Mouse (Mus musculus) lung, embryonic 14.5 days (tissue): ENCODE measurements around the gene Mylpf. TPM values are rescaled to one million over a fixed set of nuclear protein-coding genes. Genes with fewer than 3 reads are reported as not detected.

ENCODE experiments used
- ATAC-seq: fragments of 200-750 bp; cut with Nextera tagmentation; 2 replicates; pipeline ENCODE4 v1.8.0; 2017; ENCODE audit warnings: mild to moderate bottlenecking, moderate TSS enrichment, moderate library complexity; ENCODE audit not compliant: insufficient read depth
- DNase-seq: peaks from one replicate; pipeline ENCODE4 v3.0.0-alpha.2; 2015
- H3K27ac ChIP-seq: fragments of 300-500 bp; sonication (generic); 2 replicates; pipeline ENCODE4 v1.5.1; 2014; ENCODE audit warnings: low read depth, mild to moderate bottlenecking, moderate library complexity
- H3K27me3 ChIP-seq: fragments of 300-500 bp; sonication (generic); 2 replicates; pipeline ENCODE4 v1.6.1; 2014; ENCODE audit warnings: low read length, control low read depth; ENCODE audit not compliant: insufficient read depth
- H3K36me3 ChIP-seq: fragments of 300-500 bp; sonication (generic); 2 replicates; pipeline ENCODE4 v1.6.1; 2014; ENCODE audit warnings: control low read depth; ENCODE audit not compliant: insufficient read depth
- H3K4me1 ChIP-seq: fragments of 300-500 bp; sonication (generic); 2 replicates; pipeline ENCODE4 v1.6.1; 2014; ENCODE audit warnings: antibody characterized with exemption, control low read depth; ENCODE audit not compliant: insufficient read depth
- H3K4me2 ChIP-seq: fragments of 300-500 bp; sonication (generic); 2 replicates; pipeline ENCODE4 v1.6.1; 2014; ENCODE audit warnings: mild to moderate bottlenecking
- H3K4me3 ChIP-seq: fragments of 300-500 bp; sonication (generic); 2 replicates; pipeline ENCODE4 v1.5.1; 2014; ENCODE audit warnings: low read depth, low read length
- H3K9ac ChIP-seq: fragments of 300-500 bp; sonication (generic); 2 replicates; pipeline ENCODE4 v1.6.1; 2014
- H3K9me3 ChIP-seq: fragments of 300-500 bp; sonication (generic); 2 replicates; pipeline ENCODE4 v1.6.1; 2016; ENCODE audit warnings: low read depth, low read length, control low read depth
- CTCF ChIP-seq: IDR thresholded peaks from 2 replicates; pipeline ENCODE4 v1.5.1; 2016; ENCODE audit warnings: antibody characterized with exemption, low read depth
- WGBS: fragments of 180-500 bp; shearing (Covaris S2); extraction: QIAGEN DNeasy Blood & Tissue Kit; methylation state at CpG from one replicate; pipeline ENCODE4 v1.1.7; 2014; 5-methylcytosine and 5-hydroxymethylcytosine counted together
- polyA plus RNA-seq: library from polyadenylated mRNA; unstranded; fragments of >200 nt; fragmentation: Nextera tagmentation; extraction: Ambion mirVana; gene quantifications from 2 replicates; pipeline ENCODE4 v1.2.1, GENCODE M21; 2014

The Mylpf gene
- polyA plus RNA-seq, 1 experiment from 2014 or later, result 12.2 TPM

GRCm38 (mm10) chr7:127228615-127229303 lies 20.1 kb downstream of the Mylpf start:
- H3K4me3 ChIP-seq, result no peak overlapping the region
- no peaks in the 10 kb centered on the region for H3K4me1 ChIP-seq
- H3K27ac ChIP-seq, result no peak overlapping the region
- H3K9me3 ChIP-seq, result no peaks in the 10 kb centered on the region
- no peaks in the 10 kb centered on the region for H3K27me3 ChIP-seq
- WGBS, result 65% methylated on average over 4 of the region's 4 CpGs
- peaks cover 21% of the 10 kb centered on the region for H3K36me3 ChIP-seq
- H3K4me2 ChIP-seq, result no peak overlapping the region
- no peak overlapping the region for H3K9ac ChIP-seq
- peak; percentile 90 for DNase-seq
- ATAC-seq, result no peak
- peak; percentile 84 for TF ChIP-seq CTCF

- 52% methylated on average over 3 of the region's 3 CpGs for WGBS
- TF ChIP-seq CTCF, result no peak
- H3K27ac ChIP-seq, result 0 out of 2 replicates have a peak overlapping the region, but pooled peaks have one; percentile 96
Measured at GRCm38 (mm10) chr7:127231376-127231775, 22.7 kb downstream of the Mylpf start.

GRCm38 (mm10) chr7:127231826-127232621 lies 23.3 kb downstream of the Mylpf start:
- H3K4me2 ChIP-seq, result peak overlapping the region; percentile 70
- H3K9ac ChIP-seq, result peak overlapping the region; percentile 80
- H3K9me3 ChIP-seq, result no peaks in the 10 kb centered on the region
- H3K36me3 ChIP-seq, result peaks cover 41% of the 10 kb centered on the region
- H3K27ac ChIP-seq, result peak overlapping the region; percentile 96
- no peak for TF ChIP-seq CTCF
- peak overlapping the region; percentile 97 for H3K4me3 ChIP-seq
- WGBS, result 4% methylated on average over 20 of the region's 20 CpGs
- ATAC-seq, result no peak
- no peaks in the 10 kb centered on the region for H3K4me1 ChIP-seq
- no peaks in the 10 kb centered on the region for H3K27me3 ChIP-seq
- DNase-seq, result peak; percentile 30

More at GRCm38 (mm10) chr7:127231376-127231775, 22.7 kb downstream of the Mylpf start:
- Histone ChIP-seq H3K9me3 (no peaks in the 10 kb centered on the region), H3K9ac (peak overlapping the region; percentile 80), H3K4me2 (peak overlapping the region; percentile 70), H3K4me1 (no peaks in the 10 kb centered on the region), H3K36me3 (peaks cover 35% of the 10 kb centered on the region), H3K4me3 (peak overlapping the region; percentile 97), H3K27me3 (no peaks in the 10 kb centered on the region)
- DNase-seq (no peak), ATAC-seq (no peak)

- H3K4me2 ChIP-seq, result peak within 1 kb of the TSS; percentile 70
- H3K27ac ChIP-seq, result peak within 1 kb of the TSS; percentile 96
- no peaks in the 10 kb centered on the region for H3K27me3 ChIP-seq
- no peaks in the 10 kb centered on the region for H3K4me1 ChIP-seq
- TF ChIP-seq CTCF, result no peak
- under 1% methylated on average over 63 of the region's 64 CpGs for WGBS
- H3K9me3 ChIP-seq, result no peaks in the 10 kb centered on the region
- ATAC-seq (peak; percentile 92), DNase-seq (peak; percentile 92)
- peak within 1 kb of the TSS; percentile 97 for H3K4me3 ChIP-seq
- H3K36me3 ChIP-seq, result peaks cover 49% of the 10 kb centered on the region
- peak within 1 kb of the TSS; percentile 80 for H3K9ac ChIP-seq
Measured at GRCm38 (mm10) chr7:127232622-127233367, 24.1 kb downstream of the Mylpf start, which contains the start of the genes Zfp553 and Sept1. Gene Zfp553 (plus strand): TSS chr7:127233061. Gene Sept1 (minus strand): TSS chr7:127233130.

- Histone ChIP-seq H3K4me1 (no peaks in the 10 kb centered on the region), H3K27ac (peak overlapping the region; percentile 96), H3K4me2 (peak overlapping the region; percentile 70), H3K9me3 (no peaks in the 10 kb centered on the region), H3K4me3 (peak overlapping the region; percentile 97), H3K36me3 (peaks cover 54% of the 10 kb centered on the region), H3K9ac (peak overlapping the region; percentile 80), H3K27me3 (no peaks in the 10 kb centered on the region)
- no peak for TF ChIP-seq CTCF
- ATAC-seq (peak; percentile 19; the same call in 1 of the 2 replicates), DNase-seq (peak; percentile 59)
- WGBS, result under 1% methylated on average over 27 of the region's 27 CpGs
Measured at GRCm38 (mm10) chr7:127233368-127233749, 24.7 kb downstream of the Mylpf start.

- Histone ChIP-seq H3K27ac (peak overlapping the region; percentile 96; the same call in 1 of the 2 replicates), H3K27me3 (no peaks in the 10 kb centered on the region), H3K9ac (peak overlapping the region; percentile 80), H3K36me3 (peaks cover 58% of the 10 kb centered on the region), H3K4me3 (peak overlapping the region; percentile 97), H3K9me3 (no peaks in the 10 kb centered on the region), H3K4me1 (no peaks in the 10 kb centered on the region), H3K4me2 (peak overlapping the region; percentile 70)
- TF ChIP-seq CTCF, result no peak
- no peak for DNase-seq
- 2% methylated on average over 9 of the region's 9 CpGs for WGBS
- ATAC-seq, result no peak
Measured at GRCm38 (mm10) chr7:127233765-127234164, 25.1 kb downstream of the Mylpf start.
